Comparison of ENCODE assay signal across 16 mouse cellular contexts in genomic region chr2:158911191-158911590, GRCm38 (mm10).
"Had no signal": no experiment of that assay in that cellular context is flagged by ENCODE, and none has a peak within 500 bp of the region (broad histone marks: within the 10 kb centered on the region; RNA-seq: fewer than 3 reads in every experiment).

No protein-coding gene starts in this region.

- H3K4me1 ChIP-seq: limb, embryonic 12.5 days; limb, embryonic 15.5 days had no signal

- H3K27ac ChIP-seq: kidney, postnatal 0 days; limb, embryonic 12.5 days; limb, embryonic 15.5 days; liver, embryonic 14.5 days; macrophage; midbrain, embryonic 12.5 days had no signal

- H3K9me3 ChIP-seq: limb, embryonic 12.5 days; limb, embryonic 15.5 days; midbrain, embryonic 12.5 days had no signal

- DNase-seq: kidney, adult 2 months; kidney, postnatal 4 days; layer of hippocampus, postnatal 36 days; left cerebral cortex, postnatal 4 days; liver, postnatal 0 days; lung, embryonic 14.5 days; thymus, adult 18-20 months; thymus, postnatal 4 days had no signal

- H3K36me3 ChIP-seq: limb, embryonic 12.5 days; limb, embryonic 15.5 days; midbrain, embryonic 12.5 days had no signal

- H3K4me3 ChIP-seq: limb, embryonic 12.5 days; limb, embryonic 15.5 days; midbrain, embryonic 12.5 days had no signal

- ATAC-seq: liver, postnatal 0 days; lung, postnatal 0 days had no signal

- H3K9ac ChIP-seq: limb, embryonic 12.5 days; limb, embryonic 15.5 days; liver, embryonic 14.5 days; liver, postnatal 0 days; lung, embryonic 14.5 days; midbrain, embryonic 12.5 days had no signal

- H3K4me2 ChIP-seq: limb, embryonic 12.5 days; limb, embryonic 15.5 days; liver, embryonic 11.5 days; lung, embryonic 14.5 days; midbrain, embryonic 12.5 days had no signal
